Mouse (Mus musculus) liver, postnatal 0 days (tissue): ENCODE results near the gene Cenph.

ENCODE experiments used
- CTCF ChIP-seq: sonication (generic); IDR thresholded peaks from 2 replicates; pipeline ENCODE4 v1.5.1; 2016; ENCODE audit warnings: antibody characterized with exemption, low read depth
- EP300 ChIP-seq: IDR thresholded peaks from 2 replicates; pipeline ENCODE4 v1.6.1; 2016; ENCODE audit warnings: antibody characterized with exemption, low read depth, mild to moderate bottlenecking

DNA sequence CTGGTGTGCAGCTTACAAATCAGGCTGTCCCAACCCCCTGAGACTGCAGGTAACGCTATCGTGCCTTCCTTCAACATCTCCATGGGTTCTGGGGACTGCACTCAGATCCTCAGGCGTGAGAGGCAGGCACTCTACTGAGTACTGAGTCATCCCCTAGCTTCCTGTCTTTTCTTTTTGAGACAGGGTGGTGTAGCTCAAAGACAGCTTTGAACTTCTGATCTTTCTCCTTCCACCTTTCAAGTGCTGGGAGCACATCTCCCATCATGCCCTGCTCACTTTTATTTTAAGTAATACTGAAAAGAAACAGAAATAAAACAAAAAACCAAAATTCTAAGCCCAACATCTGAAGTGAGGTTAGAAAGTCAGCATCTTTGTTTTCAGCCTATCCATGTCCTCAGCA is 30.1 kb upstream of the Cenph start:
- TF ChIP-seq CTCF (no peak), EP300 (no peak)
